ENCODE assay signal across 12 mouse cellular contexts in genomic region chr6:147455775-147456174, GRCm38 (mm10). TPM values are rescaled to one million over a fixed set of nuclear protein-coding genes. Genes with fewer than 3 reads are reported as not detected.
A peak's percentile ranks its signal among the peaks of the same experiment; 100 is the strongest.
DNase-seq lines count a peak whose midpoint lies in the region; ATAC-seq and TF ChIP-seq lines count a peak whose summit lies in the region.
"Had no signal": no experiment of that assay in that cellular context is flagged by ENCODE, and none has a peak within 500 bp of the region (broad histone marks: within the 10 kb centered on the region; RNA-seq: fewer than 3 reads in every experiment).

No protein-coding gene starts in this region.

- ATAC-seq in intestine, postnatal 0 days = no peak

- no peak overlapping the region for H3K9ac ChIP-seq in intestine, postnatal 0 days (ENCODE audit: low read depth, low read length)
- H3K9ac ChIP-seq: hindbrain, embryonic 14.5 days had no signal

- no peaks in the 10 kb centered on the region for H3K36me3 ChIP-seq in heart, embryonic 10.5 days
- no peaks in the 10 kb centered on the region for H3K36me3 ChIP-seq in intestine, postnatal 0 days (ENCODE audit: control insufficient read depth, insufficient read depth)

- peak; percentile 16 for DNase-seq in heart, adult 8-10 months (ENCODE audit: low spot score)
- DNase-seq in heart, embryonic 10.5 days (ENCODE audit: low spot score) = no peak
- DNase-seq in 3134 (ENCODE audit: extremely low read depth, insufficient read length, low spot score) (peak; percentile 38), MN1 (ENCODE audit: low spot score) (peak; percentile 57)
- DNase-seq in heart, postnatal 4 days = peak; percentile 57
- no peak for DNase-seq in right cerebral cortex, postnatal 10 days (ENCODE audit: low spot score in 2 of 2)
- DNase-seq: adrenal gland, adult 2 months; retina, postnatal 1 day had no signal

- H3K4me1 ChIP-seq in heart, embryonic 10.5 days = no peaks in the 10 kb centered on the region
- H3K4me1 ChIP-seq in intestine, postnatal 0 days (replicated peaks; ENCODE audit: control insufficient read depth, insufficient read depth, low read length) = no peaks in the 10 kb centered on the region

- no peaks in the 10 kb centered on the region for H3K27me3 ChIP-seq in heart, embryonic 10.5 days (ENCODE audit: insufficient read depth, poor library complexity, severe bottlenecking)
- H3K27me3 ChIP-seq in intestine, postnatal 0 days (replicated peaks; ENCODE audit: control insufficient read depth, insufficient read depth, low read length) = no peaks in the 10 kb centered on the region

- WGBS in heart, embryonic 10.5 days = 78% methylated on average over 5 of the region's 5 CpGs
- 83% methylated on average over 5 of the region's 5 CpGs for WGBS in intestine, postnatal 0 days

- no peak overlapping the region for H3K4me2 ChIP-seq in intestine, postnatal 0 days (replicated peaks; ENCODE audit: low read depth)
- H3K4me2 ChIP-seq: hindbrain, embryonic 14.5 days had no signal

- no peaks in the 10 kb centered on the region for H3K9me3 ChIP-seq in heart, embryonic 10.5 days
- H3K9me3 ChIP-seq in intestine, postnatal 0 days (ENCODE audit: control insufficient read depth) = 0 out of 2 replicates have a peak, but pooled peaks cover 3% of the 10 kb centered on the region

- no peak for TF ChIP-seq CTCF in intestine, postnatal 0 days (IDR thresholded peaks at IDR 0.05; ENCODE audit: low read depth)

- H3K4me3 ChIP-seq in heart, embryonic 10.5 days = no peak overlapping the region
- H3K4me3 ChIP-seq in intestine, postnatal 0 days (ENCODE audit: low read depth, low read length) = no peak overlapping the region
- H3K4me3 ChIP-seq: heart, adult 2 months had no signal

- no peak overlapping the region for H3K27ac ChIP-seq in heart, embryonic 10.5 days
- H3K27ac ChIP-seq in intestine, postnatal 0 days (ENCODE audit: low read depth, low read length) = no peak overlapping the region
- H3K27ac ChIP-seq: heart, adult 2 months; hindbrain, embryonic 14.5 days; kidney, postnatal 0 days had no signal

RNA-seq across cellular contexts. Expression of gene Ccdc91, which starts 19.9 kb away (rescaled TPM):
- 10 to 100 TPM; 24.7 to 33.1 (median 28.4) TPM for total RNA-seq in heart, adult 8-10 months (2022)
- 21.8 and 24.6 TPM in 2 replicates for polyA plus RNA-seq in heart, embryonic 10.5 days (2016; fragmentation: Nextera tagmentation; extraction: Ambion mirVana)
- total RNA-seq in heart, postnatal 4 days (2021) = 10 to 100 TPM; 18.1 to 20.3 TPM
- polyA plus RNA-seq in intestine, postnatal 0 days (2015; fragmentation: Nextera tagmentation; extraction: Ambion mirVana) = 18.8 and 19.0 TPM in 2 replicates

Comparison
In these comparisons a context has a peak if more than half of its experiments do, and no peak if none do; other contexts are left out.
1. DNase-seq: peak in heart, adult 8-10 months (single experiment), 3134 (single experiment), MN1 (single experiment) and heart, postnatal 4 days (single experiment); none in heart, embryonic 10.5 days (single experiment) and right cerebral cortex, postnatal 10 days (0 of 2).